Mouse (Mus musculus) C2C12 (cell line): ENCODE data around the gene Prom1.

Experiments used
- CTCF ChIP-seq: IDR thresholded peaks from one replicate; pipeline ENCODE4 v1.5.1; 2011; ENCODE audit not compliant: control insufficient read depth, insufficient read depth, insufficient read length
- FOSL1 ChIP-seq: IDR thresholded peaks from one replicate; pipeline ENCODE4 v1.8.0; 2011; ENCODE audit warnings: mild to moderate bottlenecking, low read length; ENCODE audit not compliant: poor library complexity, insufficient read depth, severe bottlenecking
- MAX ChIP-seq: IDR thresholded peaks from one replicate; pipeline ENCODE4 v1.6.1; 2011; ENCODE audit warnings: mild to moderate bottlenecking, control low read depth

DNA sequence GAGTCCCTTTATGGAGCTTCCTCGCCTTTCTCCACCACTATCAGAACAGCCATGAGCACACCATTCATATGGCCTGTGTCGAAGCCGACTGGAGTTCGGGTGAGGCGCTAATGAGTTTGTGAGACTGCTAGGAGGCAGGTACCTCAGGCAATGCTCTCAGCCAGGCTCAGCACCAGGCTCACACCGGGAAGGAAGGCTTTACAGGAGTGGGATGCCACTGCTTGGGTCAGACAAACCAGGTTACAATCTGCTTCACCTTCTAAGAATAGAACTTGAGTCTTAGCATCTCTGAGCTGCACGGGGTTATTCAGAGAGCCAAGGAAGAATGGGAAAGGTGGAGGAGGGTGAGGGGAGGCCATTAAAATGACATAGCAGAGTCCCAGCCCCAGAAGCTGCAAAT is 16.0 kb downstream of the Prom1 start:
- TF ChIP-seq CTCF (no peak), FOSL1 (no peak), MAX (no peak)
